Mouse (Mus musculus) midbrain, embryonic 13.5 days (tissue): ENCODE results near the gene Nr1h2. TPM values are rescaled to one million over a fixed set of nuclear protein-coding genes. Genes with fewer than 3 reads are reported as not detected.

Source experiments
- ATAC-seq: fragments of 200-750 bp; cut with Nextera tagmentation; 2 replicates; pipeline ENCODE4 v1.8.0; 2017; ENCODE audit warnings: mild to moderate bottlenecking, moderate TSS enrichment, moderate library complexity
- H3K27ac ChIP-seq: fragments of 300-500 bp; sonication (generic); 2 replicates; pipeline ENCODE4 v1.5.1; 2015; ENCODE audit warnings: inconsistent platforms, mild to moderate bottlenecking, moderate library complexity
- H3K27me3 ChIP-seq: fragments of 300-500 bp; sonication (generic); 2 replicates; pipeline ENCODE4 v1.6.1; 2015; ENCODE audit warnings: mild to moderate bottlenecking, inconsistent platforms
- H3K36me3 ChIP-seq: fragments of 300-500 bp; sonication (generic); 2 replicates; pipeline ENCODE4 v1.6.1; 2015; ENCODE audit warnings: mild to moderate bottlenecking, inconsistent platforms
- H3K4me1 ChIP-seq: fragments of 300-500 bp; sonication (generic); replicated peaks from 2 replicates; pipeline ENCODE4 v1.6.1; 2015; ENCODE audit warnings: inconsistent platforms
- H3K4me2 ChIP-seq: fragments of 300-500 bp; sonication (generic); replicated peaks from 2 replicates; pipeline ENCODE4 v1.6.1; 2015; ENCODE audit warnings: moderate library complexity, mild to moderate bottlenecking, inconsistent platforms
- H3K4me3 ChIP-seq: fragments of 300-500 bp; sonication (generic); replicated peaks from 2 replicates; pipeline ENCODE4 v1.5.1; 2015; ENCODE audit warnings: mild to moderate bottlenecking, inconsistent platforms
- H3K9ac ChIP-seq: fragments of 300-500 bp; sonication (generic); replicated peaks from 2 replicates; pipeline ENCODE4 v1.6.1; 2015; ENCODE audit warnings: mild to moderate bottlenecking, inconsistent platforms
- H3K9me3 ChIP-seq: fragments of 300-500 bp; sonication (generic); 2 replicates; pipeline ENCODE4 v1.6.1; 2016; ENCODE audit warnings: mild to moderate bottlenecking, inconsistent platforms
- WGBS: fragments of 180-500 bp; shearing (Covaris S2); methylation state at CpG from one replicate; pipeline ENCODE4 v1.1.7; 2015; 5-methylcytosine and 5-hydroxymethylcytosine counted together
- polyA plus RNA-seq: library from polyadenylated mRNA; unstranded; fragments of >200 nt; fragmentation: Nextera tagmentation; extraction: Ambion mirVana; gene quantifications from 2 replicates; pipeline ENCODE4 v1.2.1, GENCODE M21; 2015

The Nr1h2 gene
- polyA plus RNA-seq: 71.3 and 74.9 TPM in 2 replicates

DNA sequence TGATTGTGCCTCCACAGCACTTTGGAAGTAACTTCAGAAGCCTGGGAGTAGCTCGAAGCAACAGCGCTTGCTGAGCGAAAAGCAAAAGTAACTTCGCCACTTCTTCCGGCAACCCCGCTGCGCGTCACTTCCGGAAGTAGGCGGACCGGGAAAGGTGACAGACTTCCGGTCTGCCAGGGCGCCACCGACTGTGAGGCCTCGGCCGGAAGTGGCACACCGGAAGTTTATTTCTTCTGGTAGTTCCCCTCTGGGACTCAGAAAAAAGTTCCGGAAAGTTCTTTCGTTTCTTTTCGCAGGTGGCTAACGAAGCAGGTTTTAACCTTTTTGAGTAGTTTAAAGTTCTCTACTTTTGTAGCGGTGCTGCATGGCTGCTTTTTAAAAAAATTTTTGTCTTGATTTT, at the start of gene Nr1h2:
Gene Nr1h2 (minus strand): TSS at position 126 of the 400 bp plus-strand sequence.
- Histone ChIP-seq H3K4me3 (peak within 1 kb of the TSS; percentile 84), H3K4me1 (peaks cover 14% of the 10 kb centered on the region), H3K36me3 (peaks cover 31% of the 10 kb centered on the region), H3K4me2 (peak within 1 kb of the TSS; percentile 85), H3K27ac (peak within 1 kb of the TSS; percentile 89), H3K27me3 (0 out of 2 replicates have a peak, but pooled peaks cover 8% of the 10 kb centered on the region), H3K9ac (peak within 1 kb of the TSS; percentile 66), H3K9me3 (no peaks in the 10 kb centered on the region)
- WGBS: under 1% methylated on average over 22 of the region's 22 CpGs
- peak; percentile 67 for ATAC-seq

DNA sequence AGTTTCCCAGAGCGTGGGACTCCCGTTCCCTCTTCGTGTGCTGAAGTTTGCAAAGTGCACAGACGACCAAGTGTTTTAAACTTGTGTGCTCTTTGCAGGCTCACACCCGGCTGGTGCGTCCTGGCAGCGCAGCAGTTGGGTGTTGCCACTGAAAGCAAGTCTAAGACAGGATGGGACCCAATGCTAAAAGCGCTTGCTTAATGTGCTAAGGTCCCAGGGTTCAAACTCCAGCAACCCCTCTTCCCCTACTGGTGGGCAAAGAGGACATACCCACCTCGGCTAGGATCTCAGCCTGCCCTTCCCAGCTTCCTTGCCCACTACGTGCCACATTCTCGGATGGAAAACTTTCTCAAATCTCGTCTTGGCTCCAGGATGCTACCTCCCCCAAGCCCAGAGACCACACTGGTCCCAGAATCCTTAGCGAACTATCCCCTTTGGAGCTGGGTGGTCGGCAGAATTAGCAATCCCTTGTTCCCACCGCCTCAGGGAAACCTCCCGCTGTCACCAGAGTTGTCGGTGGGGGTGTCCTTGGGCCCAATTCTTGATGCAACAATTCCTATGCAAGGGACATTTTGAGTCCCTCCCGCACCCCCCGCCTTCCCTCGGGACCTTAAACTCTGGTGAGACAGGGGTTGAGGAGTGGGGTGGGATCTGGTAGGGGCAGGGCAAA, 49.6 kb upstream of the Nr1h2 start:
- Histone ChIP-seq H3K4me2 (peak overlapping the region; percentile 49), H3K9ac (no peak overlapping the region), H3K27ac (no peak overlapping the region), H3K4me1 (peaks cover 40% of the 10 kb centered on the region), H3K4me3 (no peak overlapping the region), H3K9me3 (no peaks in the 10 kb centered on the region), H3K36me3 (no peaks in the 10 kb centered on the region), H3K27me3 (peaks cover 67% of the 10 kb centered on the region)
- ATAC-seq: no peak
- 3% methylated on average over 20 of the region's 20 CpGs for WGBS

DNA sequence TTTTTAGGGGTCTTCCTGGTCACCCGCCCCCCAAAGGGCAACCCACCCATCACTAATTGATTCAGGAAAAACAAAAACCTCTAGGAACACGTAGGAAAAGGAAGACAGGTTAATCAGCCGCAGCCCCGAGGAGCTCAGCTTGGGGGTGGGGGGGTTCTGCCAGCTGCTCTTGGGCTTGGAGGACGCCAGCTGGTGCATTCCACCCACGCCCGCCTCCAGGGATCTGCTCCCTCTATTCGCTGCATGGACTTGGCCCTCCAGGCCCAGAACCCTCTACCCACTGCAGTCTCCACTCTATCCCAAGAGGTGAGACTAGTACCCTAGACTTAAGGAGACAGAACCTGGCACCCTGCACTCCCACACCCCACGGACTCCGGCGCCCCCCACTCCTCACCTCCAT, 48.7 kb upstream of the Nr1h2 start:
- Histone ChIP-seq H3K27me3 (peaks cover 59% of the 10 kb centered on the region), H3K4me3 (no peak overlapping the region), H3K27ac (no peak overlapping the region), H3K4me2 (peak overlapping the region; percentile 2; the same call in 1 of the 2 replicates), H3K4me1 (peaks cover 40% of the 10 kb centered on the region), H3K36me3 (no peaks in the 10 kb centered on the region), H3K9ac (no peak overlapping the region), H3K9me3 (no peaks in the 10 kb centered on the region)
- 6% methylated on average over 11 of the region's 11 CpGs for WGBS
- peak; percentile 25; the same call in 1 of the 2 replicates for ATAC-seq

DNA sequence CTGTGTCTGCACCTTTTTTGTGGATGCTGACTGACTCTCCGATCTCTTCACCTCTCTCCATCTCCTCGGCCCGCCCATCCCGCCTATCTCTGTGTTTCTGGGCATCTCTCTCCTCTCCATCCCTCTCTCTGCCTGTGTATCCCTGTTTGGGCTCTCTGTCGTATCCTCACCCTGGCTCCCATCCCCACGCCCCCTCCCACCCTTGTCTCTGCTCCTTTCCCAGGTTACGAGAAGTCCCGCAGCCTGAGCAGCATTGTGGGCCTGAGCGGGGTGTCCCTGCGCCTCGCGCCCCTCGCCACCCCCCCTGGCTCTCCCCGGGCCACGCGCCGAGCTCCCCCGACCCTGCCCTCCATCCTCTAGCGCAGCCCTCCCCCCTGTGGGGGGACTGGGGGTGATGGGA, 47.9 kb upstream of the Nr1h2 start:
- Histone ChIP-seq H3K27ac (no peak overlapping the region), H3K27me3 (peaks cover 51% of the 10 kb centered on the region)
- 10% methylated on average over 19 of the region's 19 CpGs for WGBS

DNA sequence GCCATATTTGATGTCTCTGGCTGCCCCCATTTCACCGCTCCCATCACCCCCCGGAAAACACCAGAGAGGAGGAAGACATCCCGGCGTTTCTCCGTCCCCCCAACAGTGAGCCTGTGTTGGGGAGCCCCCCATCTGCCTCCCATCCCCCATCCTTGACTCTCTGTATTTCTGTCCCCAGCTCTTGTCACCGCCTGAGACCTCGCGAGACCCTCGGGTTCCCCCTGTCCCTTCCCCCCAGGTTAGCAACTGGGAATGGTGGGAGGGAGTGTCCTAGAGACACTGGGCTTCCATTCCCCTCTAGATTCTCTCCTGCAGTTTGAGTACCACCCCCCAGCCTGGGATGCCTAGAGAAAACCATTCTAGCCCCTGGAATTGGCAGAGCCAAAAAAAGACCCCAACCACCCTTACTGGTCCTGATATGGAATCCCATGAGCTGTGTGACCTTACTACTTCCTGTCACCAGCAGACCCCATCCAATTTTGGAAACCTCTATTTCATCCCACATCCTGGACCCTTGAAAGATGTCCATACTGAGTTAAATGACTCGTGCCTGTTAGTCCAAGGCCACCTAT, 47.0 kb upstream of the Nr1h2 start:
- H3K4me2 ChIP-seq: no peak overlapping the region
- peaks cover 38% of the 10 kb centered on the region for H3K4me1 ChIP-seq
- H3K9me3 ChIP-seq: no peaks in the 10 kb centered on the region
- ATAC-seq: no peak
- no peak overlapping the region for H3K27ac ChIP-seq
- no peak overlapping the region for H3K9ac ChIP-seq
- peaks cover 3% of the 10 kb centered on the region for H3K36me3 ChIP-seq
- H3K27me3 ChIP-seq: peaks cover 42% of the 10 kb centered on the region
- H3K4me3 ChIP-seq: no peak overlapping the region
- WGBS: 86% methylated on average over 10 of the region's 10 CpGs

More for the DNA sequence above, 47.9 kb upstream of the Nr1h2 start:
- no peak overlapping the region; the same call in 1 of the 2 replicates for H3K9ac ChIP-seq
- no peak overlapping the region for H3K4me3 ChIP-seq
- ATAC-seq: no peak
- H3K9me3 ChIP-seq: no peaks in the 10 kb centered on the region
- no peaks in the 10 kb centered on the region for H3K36me3 ChIP-seq
- H3K4me2 ChIP-seq: peak overlapping the region; percentile 33
- H3K4me1 ChIP-seq: peaks cover 40% of the 10 kb centered on the region

DNA sequence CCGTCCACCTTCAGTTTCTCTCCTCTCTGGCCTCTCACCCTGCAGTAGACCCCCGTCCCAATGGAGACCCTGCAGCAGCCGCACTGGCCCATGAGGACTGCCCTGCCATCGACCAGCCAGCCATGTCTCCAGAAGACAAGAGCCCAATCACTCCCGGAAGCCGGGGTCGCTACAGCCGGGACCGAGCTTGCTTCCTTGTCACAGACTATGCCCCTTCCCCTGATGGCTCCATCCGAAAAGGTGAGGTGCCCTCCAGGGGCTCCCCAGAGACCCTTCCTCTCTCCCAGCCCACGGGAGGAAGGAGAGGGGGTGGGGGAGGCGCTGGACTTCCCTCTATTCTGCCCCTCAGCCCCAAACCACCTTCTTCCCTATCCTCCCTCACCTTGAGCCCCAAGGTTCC, 44.6 kb upstream of the Nr1h2 start:
- ATAC-seq: no peak
- H3K27me3 ChIP-seq: peaks cover 20% of the 10 kb centered on the region

DNA sequence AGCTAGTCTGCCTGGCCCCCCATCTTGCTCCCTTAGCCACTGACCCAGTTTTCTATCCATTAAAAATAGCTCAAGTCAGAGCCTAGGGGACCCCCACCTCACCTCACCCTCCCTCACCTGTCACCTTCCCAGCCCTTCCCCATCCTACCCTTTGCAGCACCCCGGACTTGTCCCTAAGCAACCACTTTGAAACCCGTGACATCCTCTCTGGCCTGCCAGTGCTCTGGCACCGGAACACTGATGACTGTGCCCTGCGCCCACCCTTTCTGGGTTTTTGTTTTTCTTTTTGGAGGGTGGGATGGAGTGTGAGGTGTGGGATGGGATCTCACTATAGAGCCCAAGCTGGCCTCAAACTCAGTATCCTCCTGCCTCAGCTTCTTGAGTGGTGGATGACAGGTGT, 43.9 kb upstream of the Nr1h2 start:
- WGBS: 86% methylated on average over 4 of the region's 4 CpGs
- Histone ChIP-seq H3K9ac (no peak overlapping the region), H3K27ac (no peak overlapping the region), H3K4me2 (no peak overlapping the region), H3K36me3 (peaks cover 8% of the 10 kb centered on the region), H3K9me3 (no peaks in the 10 kb centered on the region), H3K27me3 (peaks cover 20% of the 10 kb centered on the region), H3K4me1 (peaks cover 44% of the 10 kb centered on the region), H3K4me3 (no peak overlapping the region)
- no peak for ATAC-seq

More for the DNA sequence above, 44.6 kb upstream of the Nr1h2 start:
- Histone ChIP-seq H3K9me3 (no peaks in the 10 kb centered on the region), H3K4me1 (peaks cover 43% of the 10 kb centered on the region), H3K4me2 (no peak overlapping the region), H3K9ac (no peak overlapping the region), H3K4me3 (no peak overlapping the region), H3K27ac (no peak overlapping the region), H3K36me3 (peaks cover 8% of the 10 kb centered on the region)
- whole genome bisulfite sequencing: 86% methylated on average over 12 of the region's 12 CpGs

DNA sequence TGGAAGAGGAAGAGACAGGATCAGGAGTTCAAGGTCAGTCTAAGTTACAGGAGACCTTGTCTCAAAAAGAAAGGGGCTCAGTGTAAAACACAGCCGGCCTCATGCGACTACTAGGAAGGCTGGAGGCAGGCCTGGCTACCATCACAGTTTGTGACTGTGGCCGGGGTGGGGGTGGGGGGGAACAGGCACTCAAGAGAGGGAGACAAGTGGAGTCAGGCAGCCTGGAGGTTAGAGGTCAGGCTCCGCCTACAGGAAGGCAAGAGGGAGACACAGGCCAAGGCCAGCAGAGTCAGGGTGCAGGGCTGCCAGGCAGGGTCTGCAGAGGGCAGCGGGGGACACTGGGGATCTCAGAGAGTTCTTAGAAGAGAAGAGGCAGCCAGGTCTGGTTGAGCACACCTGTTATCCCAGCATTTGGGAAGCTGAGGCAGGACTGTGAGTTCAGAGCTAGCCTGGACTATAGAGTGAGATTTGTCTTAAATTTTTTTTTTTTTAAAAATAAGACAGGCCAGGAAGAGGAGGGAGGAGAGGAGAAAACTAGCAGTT, 43.3 kb upstream of the Nr1h2 start:
- 62% methylated on average over 5 of the region's 5 CpGs for WGBS
- peaks cover 8% of the 10 kb centered on the region for H3K36me3 ChIP-seq
- no peak for ATAC-seq

DNA sequence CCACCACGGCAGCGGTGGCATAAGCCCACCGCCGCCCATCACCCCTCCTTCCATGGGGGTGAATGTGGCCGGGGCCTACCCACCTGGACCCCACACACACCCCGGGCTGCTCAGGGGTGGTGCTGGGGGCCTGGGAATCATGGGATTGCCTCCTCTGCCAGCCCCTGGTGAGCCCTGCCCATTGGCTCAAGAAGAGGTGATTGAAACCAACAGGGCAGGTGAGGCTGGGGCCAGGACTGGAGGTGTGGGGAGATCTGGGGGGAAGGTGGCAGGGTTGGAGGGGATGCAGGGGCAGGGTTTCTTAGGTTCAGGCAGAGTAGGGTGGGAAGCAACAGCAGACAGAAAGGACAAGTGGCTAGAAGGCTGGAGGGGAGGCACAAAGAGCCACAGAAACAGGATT, 42.3 kb upstream of the Nr1h2 start:
- H3K4me2 ChIP-seq: no peak overlapping the region
- H3K27ac ChIP-seq: no peak overlapping the region
- H3K27me3 ChIP-seq: peaks cover 28% of the 10 kb centered on the region
- no peak overlapping the region for H3K4me3 ChIP-seq
- peaks cover 44% of the 10 kb centered on the region for H3K4me1 ChIP-seq
- H3K9me3 ChIP-seq: no peaks in the 10 kb centered on the region
- H3K9ac ChIP-seq: no peak overlapping the region
- ATAC-seq: no peak
- WGBS: 91% methylated on average over 6 of the region's 6 CpGs
- H3K36me3 ChIP-seq: peaks cover 8% of the 10 kb centered on the region

More for the DNA sequence above, 43.3 kb upstream of the Nr1h2 start:
- no peaks in the 10 kb centered on the region for H3K9me3 ChIP-seq
- no peak overlapping the region for H3K27ac ChIP-seq
- 0 out of 2 replicates have a peak overlapping the region, but pooled peaks have one; percentile 19 for H3K9ac ChIP-seq
- H3K4me2 ChIP-seq: no peak overlapping the region
- H3K4me3 ChIP-seq: no peak overlapping the region
- H3K27me3 ChIP-seq: peaks cover 23% of the 10 kb centered on the region
- peaks cover 44% of the 10 kb centered on the region for H3K4me1 ChIP-seq

DNA sequence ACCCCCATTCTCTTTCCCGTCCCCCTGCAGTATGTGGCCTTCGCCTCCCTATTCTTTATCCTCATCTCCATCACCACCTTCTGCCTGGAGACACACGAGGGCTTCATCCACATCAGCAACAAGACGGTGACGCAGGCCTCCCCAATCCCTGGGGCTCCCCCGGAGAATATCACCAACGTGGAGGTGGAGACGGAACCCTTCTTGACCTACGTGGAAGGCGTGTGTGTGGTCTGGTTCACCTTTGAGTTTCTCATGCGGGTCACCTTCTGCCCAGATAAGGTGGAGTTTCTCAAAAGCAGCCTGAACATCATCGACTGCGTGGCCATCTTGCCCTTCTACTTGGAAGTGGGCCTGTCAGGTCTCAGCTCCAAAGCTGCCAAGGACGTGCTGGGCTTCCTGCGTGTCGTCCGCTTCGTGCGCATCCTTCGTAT, 41.4 kb upstream of the Nr1h2 start:
- Histone ChIP-seq H3K9ac (no peak overlapping the region), H3K27ac (no peak overlapping the region), H3K9me3 (no peaks in the 10 kb centered on the region), H3K4me1 (peaks cover 49% of the 10 kb centered on the region), H3K27me3 (peaks cover 23% of the 10 kb centered on the region), H3K36me3 (peaks cover 8% of the 10 kb centered on the region), H3K4me3 (no peak overlapping the region), H3K4me2 (no peak overlapping the region)
- 95% methylated on average over 20 of the region's 20 CpGs for WGBS
- ATAC-seq: no peak

DNA sequence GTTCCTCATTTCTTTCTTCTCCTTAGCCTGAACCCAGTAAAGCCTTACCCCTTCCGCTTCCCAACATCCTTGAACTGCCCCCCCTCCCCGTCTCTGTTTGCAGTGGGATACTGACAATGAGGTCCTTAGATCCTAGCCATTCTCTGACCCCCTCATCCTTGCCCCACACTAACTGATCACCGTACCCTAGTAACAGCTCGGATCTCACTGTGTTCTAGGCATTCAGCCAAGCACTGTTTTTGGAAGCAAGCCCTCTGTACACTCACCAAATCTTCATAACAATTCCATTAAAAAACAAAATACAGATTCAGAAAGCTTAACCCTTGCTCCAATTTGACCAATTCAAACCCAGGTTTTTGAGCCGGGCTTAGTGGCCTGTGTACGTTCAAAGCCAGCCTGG, 40.5 kb upstream of the Nr1h2 start:
- peak overlapping the region; percentile 68 for H3K27ac ChIP-seq
- ATAC-seq: peak; percentile 5; the same call in 1 of the 2 replicates
- H3K27me3 ChIP-seq: peaks cover 23% of the 10 kb centered on the region
- peaks cover 57% of the 10 kb centered on the region for H3K4me1 ChIP-seq
- peak overlapping the region; percentile 57 for H3K9ac ChIP-seq
- peak overlapping the region; percentile 95 for H3K4me2 ChIP-seq
- 53% methylated on average over 6 of the region's 6 CpGs for WGBS
- peaks cover 8% of the 10 kb centered on the region for H3K36me3 ChIP-seq
- H3K4me3 ChIP-seq: peak overlapping the region; percentile 65
- no peaks in the 10 kb centered on the region for H3K9me3 ChIP-seq

DNA sequence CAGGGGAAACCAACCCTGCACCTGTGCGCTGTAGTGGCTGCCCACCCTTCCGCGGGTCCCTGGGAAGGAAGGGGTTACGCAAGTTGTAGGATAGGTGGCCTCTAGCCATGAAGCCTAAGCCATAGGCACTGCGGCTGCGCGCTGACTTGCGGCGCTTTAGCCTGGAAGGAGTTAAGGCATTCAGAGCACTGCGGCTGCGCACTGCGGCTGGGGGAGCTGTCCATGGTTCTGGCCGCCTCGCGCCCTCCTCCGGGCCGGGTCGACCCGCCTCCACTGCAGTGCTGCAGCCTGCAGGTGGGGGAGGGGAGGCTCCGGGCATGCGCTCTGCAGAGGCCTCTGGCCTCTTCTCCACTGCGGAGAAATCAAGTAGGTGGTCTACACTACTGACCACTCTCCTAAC, 40.0 kb upstream of the Nr1h2 start:
- H3K4me1 ChIP-seq: peaks cover 62% of the 10 kb centered on the region
- peak overlapping the region; percentile 95 for H3K4me2 ChIP-seq
- peaks cover 23% of the 10 kb centered on the region for H3K27me3 ChIP-seq
- peak overlapping the region; percentile 57 for H3K9ac ChIP-seq
- peak overlapping the region; percentile 68 for H3K27ac ChIP-seq
- H3K36me3 ChIP-seq: peaks cover 8% of the 10 kb centered on the region
- H3K4me3 ChIP-seq: peak overlapping the region; percentile 65
- no peaks in the 10 kb centered on the region for H3K9me3 ChIP-seq
- ATAC-seq: peak; percentile 69
- WGBS: 0% methylated on average over 18 of the region's 22 CpGs
